Mouse (Mus musculus) adrenal gland, adult 18-20 months (tissue): ENCODE results near the gene Lmod3. TPM values are rescaled to one million over a fixed set of nuclear protein-coding genes. Genes with fewer than 3 reads are reported as not detected.

Experiments used
- DNase-seq, 2 experiments: peaks; one replicate each; pipeline ENCODE4 v3.0.0; 2021 to 2022; ENCODE audit warnings: low spot score in 2 of 2
- long read RNA-seq, 2 experiments: library from polyadenylated mRNA; stranded (forward); transcript quantifications; one replicate each; pipeline ENCODE4 v2.0.0; 2021
- total RNA-seq, 2 experiments: library from RNA; stranded (reverse); gene quantifications; 1 replicate in 1 of 2; 2 replicates in 1 of 2; pipeline ENCODE4 v1.2.3; 2021

Gene Lmod3
- total RNA-seq: under 1 TPM in 1 of 2 experiments, not detected in 1; 0.45 TPM
- long read RNA-seq, experiment 1: 0 reads
- long read RNA-seq, experiment 2, partial matches to known transcripts: 1 of 3 reads
- long read RNA-seq, experiment 2, other reads (novel, unspliced or antisense): 0 of 3 reads

GRCm38 (mm10) chr6:97252711-97253221 lies at the start of gene Lmod3:
Gene Lmod3 (minus strand): TSS chr6:97252759.
- no peak for DNase-seq

GRCm38 (mm10) chr6:97302303-97302702 lies 49.7 kb upstream of the Lmod3 start:
- no peak for DNase-seq

DNA sequence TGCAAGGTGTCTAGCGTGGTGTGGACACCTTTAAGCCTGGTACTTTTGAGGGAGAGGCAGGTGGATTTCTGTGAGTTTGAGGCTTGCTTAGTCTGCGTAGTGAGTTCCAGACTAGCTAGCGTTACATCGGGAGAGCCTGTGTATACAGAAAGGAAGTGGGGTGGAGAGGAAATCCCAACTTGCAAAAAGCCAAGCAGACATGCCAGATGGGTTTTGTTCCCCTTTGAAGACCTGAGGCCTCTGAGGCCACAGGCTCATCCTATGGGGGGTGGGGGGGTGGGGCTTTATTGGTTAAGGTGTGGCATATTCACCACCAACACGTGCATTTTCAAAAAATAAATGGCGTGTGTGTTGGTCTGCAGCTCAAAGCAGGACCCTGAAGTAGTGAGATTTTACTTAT lies 48.1 kb upstream of the Lmod3 start:
- DNase-seq: no peak

GRCm38 (mm10) chr6:97300180-97300579 lies 47.6 kb upstream of the Lmod3 start:
- no peak for DNase-seq

DNA sequence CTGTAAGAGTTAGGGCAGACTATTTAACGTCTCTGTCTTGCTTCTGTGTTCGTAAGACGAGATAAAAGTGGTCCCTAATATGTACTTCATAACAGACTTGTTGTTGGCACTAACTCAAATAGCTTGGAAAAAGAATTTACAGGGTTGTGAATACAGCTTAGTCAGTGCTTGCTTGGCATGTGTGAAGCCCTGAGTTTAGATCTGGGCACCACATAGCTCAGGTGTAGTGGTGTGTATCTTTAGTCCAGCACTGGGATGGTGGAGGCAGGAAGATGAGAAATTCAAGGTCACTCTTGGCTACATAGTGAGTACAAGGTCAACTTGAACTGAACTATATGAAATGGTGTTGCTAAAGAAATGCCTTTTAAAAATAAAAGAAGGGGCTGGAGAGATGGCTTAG lies 44.6 kb upstream of the Lmod3 start:
- DNase-seq: no peak

DNA sequence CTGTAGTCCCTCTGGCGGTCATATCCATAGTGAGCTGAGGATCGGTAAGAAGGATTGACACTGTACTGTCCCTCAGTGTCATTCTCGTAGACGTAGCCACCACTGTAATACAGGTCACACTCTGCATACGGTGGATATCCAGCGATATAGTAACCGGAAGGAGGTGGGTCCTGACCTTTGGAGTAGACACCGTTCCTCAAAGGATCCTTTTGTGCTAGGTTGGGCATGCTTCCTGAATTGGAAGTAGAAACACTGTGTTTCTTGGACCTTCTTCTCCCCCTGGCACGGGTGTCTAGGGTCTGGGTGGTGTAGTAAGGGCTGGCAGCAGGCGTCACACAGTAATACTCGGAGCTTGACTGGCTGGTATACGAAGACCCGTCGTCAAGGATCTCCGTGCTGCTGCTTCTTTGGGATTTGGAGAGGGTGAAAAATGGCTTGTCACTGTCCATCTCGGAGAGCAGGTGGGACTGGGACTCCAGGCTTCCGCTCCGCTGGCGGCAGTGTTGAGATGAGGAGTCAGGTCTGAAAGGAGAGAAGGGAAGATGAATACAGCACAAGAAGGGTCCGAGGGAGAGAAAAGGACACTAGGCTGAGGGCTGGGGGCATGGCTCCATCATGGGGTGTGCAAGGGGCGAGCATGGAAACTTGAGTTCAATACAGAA lies 43.4 kb upstream of the Lmod3 start:
- no peak for DNase-seq

- DNase-seq: no peak
Measured at GRCm38 (mm10) chr6:97295416-97295815, 42.9 kb upstream of the Lmod3 start.

DNA sequence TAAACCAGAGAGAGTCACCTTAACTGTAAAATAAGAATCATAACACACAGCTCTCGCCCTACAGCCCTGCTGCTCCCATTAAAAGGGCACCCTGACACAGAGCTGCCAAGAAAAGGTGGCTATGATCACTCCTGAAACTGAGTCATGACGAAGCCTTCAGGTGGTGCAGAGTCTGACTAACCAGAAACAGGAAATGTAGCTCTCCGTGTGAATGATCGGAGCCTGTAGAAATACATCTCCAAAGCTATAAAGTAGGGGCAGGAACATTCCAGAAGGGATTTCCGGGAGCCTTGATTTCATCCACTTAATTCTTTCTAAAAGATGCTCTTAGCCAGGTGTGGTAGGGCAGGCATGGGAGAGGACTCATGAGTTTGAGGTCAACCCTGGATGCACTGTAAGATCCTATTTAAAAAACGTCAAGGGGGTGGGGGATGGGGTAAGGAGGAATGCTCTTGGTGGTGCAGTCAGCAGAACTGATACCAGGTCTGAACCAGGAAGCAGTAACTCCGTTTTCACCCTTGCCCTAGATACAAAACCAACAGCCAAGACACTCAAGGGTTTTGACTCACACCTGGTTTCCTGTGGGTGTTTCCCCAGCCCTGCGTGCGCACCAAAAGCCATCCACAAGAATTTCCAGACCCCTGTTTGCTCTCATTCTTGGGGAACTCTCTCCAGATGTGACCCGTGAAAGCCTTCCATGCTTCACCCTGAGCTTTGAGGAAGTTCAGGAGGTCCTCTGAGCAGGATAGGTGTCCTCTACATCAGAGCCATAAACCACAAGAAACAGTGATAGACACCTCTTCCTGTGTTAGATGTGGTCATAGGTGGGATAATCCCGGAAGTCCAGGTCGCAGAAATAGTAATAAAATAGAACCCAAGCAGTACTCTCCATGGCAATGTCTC lies 41.4 kb upstream of the Lmod3 start:
- DNase-seq: no peak

DNA sequence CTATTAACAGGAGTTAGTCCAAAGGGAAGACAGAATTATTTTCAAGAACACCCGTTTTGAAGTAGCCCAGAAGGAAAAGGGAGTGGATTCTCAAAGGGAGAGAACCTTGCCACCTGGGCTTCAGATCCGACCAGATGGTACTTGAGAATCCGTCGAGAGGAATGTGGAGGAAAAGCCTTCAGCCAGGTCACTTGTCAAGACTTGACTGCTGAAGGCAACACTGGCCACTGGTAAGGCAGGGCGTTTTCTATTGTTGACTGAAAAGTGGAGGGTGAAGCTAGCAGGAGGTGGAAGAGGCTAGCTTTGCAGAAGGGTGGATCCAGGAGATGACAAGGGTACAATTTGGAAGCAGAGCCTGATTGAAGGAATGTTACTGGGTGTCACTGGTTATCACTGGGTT lies 40.3 kb upstream of the Lmod3 start:
- no peak for DNase-seq

DNA sequence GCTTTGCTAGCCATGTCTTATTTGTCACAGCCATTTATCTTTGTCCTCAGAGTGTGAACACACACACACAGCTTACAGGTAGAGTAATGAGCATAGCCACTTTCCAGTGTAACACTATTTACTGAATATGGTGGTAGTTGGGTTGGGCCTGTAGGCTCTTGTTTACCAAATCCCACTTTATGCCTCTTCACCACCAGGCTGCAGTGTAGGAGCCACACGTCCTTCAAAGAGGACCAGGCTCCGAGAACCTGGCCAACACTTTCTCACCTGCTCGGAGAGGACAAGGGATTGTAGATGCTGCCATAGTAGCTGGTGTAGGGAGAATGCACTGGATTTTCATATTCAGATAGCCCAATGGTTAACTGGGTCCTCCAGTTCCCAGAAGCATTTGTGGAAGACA lies 39.5 kb upstream of the Lmod3 start:
- no peak for DNase-seq

GRCm38 (mm10) chr6:97291159-97291908 lies 38.8 kb upstream of the Lmod3 start:
- no peak for DNase-seq

GRCm38 (mm10) chr6:97290687-97291086 lies 38.1 kb upstream of the Lmod3 start:
- DNase-seq: no peak

GRCm38 (mm10) chr6:97289838-97290237 lies 37.3 kb upstream of the Lmod3 start:
- no peak for DNase-seq

GRCm38 (mm10) chr6:97289316-97289820 lies 36.8 kb upstream of the Lmod3 start:
- DNase-seq: no peak

- no peak for DNase-seq
Measured at GRCm38 (mm10) chr6:97288047-97288855, 35.7 kb upstream of the Lmod3 start.

DNA sequence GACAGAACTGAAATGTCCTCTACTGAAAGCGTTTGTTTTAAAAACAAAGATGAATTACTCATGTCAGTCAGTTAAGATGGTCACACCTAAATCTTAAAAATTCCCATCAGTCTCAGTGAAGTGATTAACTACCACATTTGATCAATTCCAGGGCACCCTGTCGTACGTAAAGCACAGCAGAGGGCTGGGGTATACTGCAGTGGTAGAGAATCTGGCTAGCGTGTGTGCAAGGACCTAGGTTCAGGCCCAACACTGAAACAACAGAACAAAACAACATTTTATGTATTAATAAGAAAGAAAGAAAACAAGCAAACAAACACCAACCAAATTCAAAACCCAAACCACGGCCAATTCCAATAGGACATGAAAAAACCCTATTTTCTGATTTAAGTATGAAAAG lies 33.8 kb upstream of the Lmod3 start:
- DNase-seq: no peak

DNA sequence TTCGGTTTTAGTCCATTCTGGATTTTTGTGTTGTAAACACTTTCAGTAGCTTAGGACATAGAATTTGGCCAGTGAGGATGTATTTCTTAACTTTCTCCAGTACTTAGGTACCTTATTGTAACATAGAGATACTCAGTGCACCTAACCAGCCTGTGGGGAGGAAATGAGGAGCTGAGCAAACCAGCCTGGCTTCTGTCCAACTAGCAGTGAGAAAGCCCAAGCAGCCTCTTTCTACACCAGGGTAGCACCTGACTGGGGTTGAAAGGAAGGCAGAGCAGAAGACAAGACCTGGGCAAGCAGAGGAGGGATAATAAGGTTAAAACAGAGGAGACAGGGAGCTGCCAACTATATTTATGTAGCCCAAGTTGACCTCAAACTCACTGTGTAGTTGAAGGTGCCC lies 31.1 kb upstream of the Lmod3 start:
- DNase-seq: no peak

DNA sequence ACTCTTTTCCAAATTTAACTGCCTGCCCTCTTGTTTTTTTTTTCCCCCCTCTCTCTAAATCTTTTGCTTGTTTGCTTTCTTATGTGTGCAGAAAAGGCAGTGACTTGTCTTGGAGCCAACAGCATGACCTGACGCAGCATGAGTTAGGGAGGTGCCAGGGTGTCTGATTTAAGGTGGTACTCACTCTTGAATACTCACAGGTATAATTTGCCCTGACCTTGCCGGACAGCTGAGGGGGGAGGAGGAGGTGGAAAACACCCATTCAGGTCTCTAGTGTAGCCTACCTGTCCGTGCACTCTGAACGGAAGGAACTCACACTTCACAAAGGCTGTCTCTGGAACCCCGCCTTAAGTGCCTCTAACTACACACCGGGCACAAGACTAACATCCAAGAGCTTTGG lies 26.3 kb upstream of the Lmod3 start:
- no peak for DNase-seq

DNA sequence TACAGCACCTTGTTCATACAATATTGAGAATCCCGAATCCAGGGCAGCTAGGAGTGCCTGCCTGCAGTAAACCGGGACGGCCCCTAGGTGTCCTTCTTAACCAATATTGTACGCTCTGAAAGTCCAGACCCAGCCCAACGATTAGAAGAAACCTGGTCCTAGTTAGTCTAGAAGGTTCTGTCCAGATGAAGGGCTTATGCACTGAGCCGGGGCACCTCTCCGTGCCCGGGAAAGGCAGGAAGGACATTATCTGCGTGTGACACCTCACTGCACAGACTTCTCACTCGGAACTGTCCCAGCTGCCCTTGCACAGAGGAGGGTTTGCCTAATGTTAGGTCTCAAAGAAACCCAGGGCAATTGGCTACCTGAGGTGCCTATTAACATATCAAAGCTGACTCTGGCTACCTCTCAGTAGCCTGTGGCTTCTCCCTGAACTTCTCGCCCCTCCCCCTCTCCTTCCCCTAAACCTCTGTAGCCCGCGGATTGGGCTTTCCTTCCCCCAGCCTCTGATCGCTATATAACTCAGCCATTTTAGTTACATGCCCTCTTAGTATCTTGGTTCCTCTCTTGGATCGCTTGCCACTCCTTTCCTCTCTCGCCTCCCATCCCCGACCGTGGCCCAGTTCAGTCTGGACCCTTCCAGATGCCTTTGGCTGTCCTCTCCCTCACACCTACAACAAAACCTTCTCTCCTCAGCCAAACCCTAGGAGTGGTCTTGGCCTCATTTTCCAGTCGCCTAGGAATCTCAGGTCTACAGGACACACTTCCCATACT lies 25.6 kb upstream of the Lmod3 start:
- peak; percentile 70 for DNase-seq
